Mouse (Mus musculus): ENCODE data around the gene Klc4. TPM values are rescaled to one million over a fixed set of nuclear protein-coding genes. Genes with fewer than 3 reads are reported as not detected.

The Klc4 gene
- polyA plus RNA-seq, 1 experiment from 2014 or later = 54.1 TPM

GRCm38 (mm10) chr17:46650232-46651031 lies 4.6 kb upstream of the Klc4 start, which contains the start of gene Cul7:
Gene Cul7, plus strand, starts transcription at chr17:46650337.
- no peaks in the 10 kb centered on the region for H3K27me3 ChIP-seq
- H3K9ac ChIP-seq (replicated peaks) = peak within 1 kb of the TSS; percentile 93
- peak within 1 kb of the TSS; percentile 95 for H3K27ac ChIP-seq
- WGBS = under 1% methylated on average over 49 of the region's 58 CpGs
- peak within 1 kb of the TSS; percentile 84 for H3K4me2 ChIP-seq (replicated peaks)
- peaks cover 33% of the 10 kb centered on the region for H3K36me3 ChIP-seq
- peak; percentile 95 for ATAC-seq
- no peaks in the 10 kb centered on the region for H3K9me3 ChIP-seq
- peak within 1 kb of the TSS; percentile 72 for H3K4me3 ChIP-seq (replicated peaks)
- peaks cover 48% of the 10 kb centered on the region for H3K4me1 ChIP-seq (replicated peaks)

GRCm38 (mm10) chr17:46649811-46650210 lies 4.0 kb upstream of the Klc4 start:
- peak overlapping the region; percentile 72 for H3K4me3 ChIP-seq (replicated peaks)
- WGBS = 41% methylated on average over 15 of the region's 15 CpGs
- H3K4me1 ChIP-seq (replicated peaks) = peaks cover 53% of the 10 kb centered on the region
- peak overlapping the region; percentile 93 for H3K9ac ChIP-seq (replicated peaks)
- peaks cover 30% of the 10 kb centered on the region for H3K36me3 ChIP-seq
- no peaks in the 10 kb centered on the region for H3K27me3 ChIP-seq
- H3K4me2 ChIP-seq (replicated peaks) = peak overlapping the region; percentile 84
- H3K9me3 ChIP-seq = no peaks in the 10 kb centered on the region
- peak overlapping the region; percentile 95 for H3K27ac ChIP-seq
- no peak for ATAC-seq

GRCm38 (mm10) chr17:46648436-46648835 lies 2.6 kb upstream of the Klc4 start:
- no peak overlapping the region for H3K9ac ChIP-seq (replicated peaks)
- no peaks in the 10 kb centered on the region for H3K27me3 ChIP-seq
- peaks cover 64% of the 10 kb centered on the region for H3K4me1 ChIP-seq (replicated peaks)
- no peak overlapping the region for H3K4me2 ChIP-seq (replicated peaks)
- H3K27ac ChIP-seq = no peak overlapping the region
- no peak for ATAC-seq
- H3K4me3 ChIP-seq (replicated peaks) = no peak overlapping the region
- peaks cover 16% of the 10 kb centered on the region for H3K36me3 ChIP-seq
- 91% methylated on average over 9 of the region's 9 CpGs for WGBS
- no peaks in the 10 kb centered on the region for H3K9me3 ChIP-seq

- Histone ChIP-seq H3K36me3 (peaks cover 16% of the 10 kb centered on the region), H3K4me2 (replicated peaks) (no peak overlapping the region), H3K9ac (replicated peaks) (no peak overlapping the region), H3K9me3 (no peaks in the 10 kb centered on the region), H3K27ac (no peak overlapping the region), H3K4me1 (replicated peaks) (peaks cover 55% of the 10 kb centered on the region), H3K27me3 (no peaks in the 10 kb centered on the region), H3K4me3 (replicated peaks) (peak overlapping the region; percentile 72; the same call in 1 of the 2 replicates)
- ATAC-seq = no peak
- WGBS = 90% methylated on average over 7 of the region's 7 CpGs
Measured at GRCm38 (mm10) chr17:46647279-46647678, 1.5 kb upstream of the Klc4 start.

GRCm38 (mm10) chr17:46646322-46646662 lies 470 bp upstream of the Klc4 start:
- 0% methylated on average over 19 of the region's 19 CpGs for WGBS
- peak overlapping the region; percentile 83 for H3K27ac ChIP-seq
- H3K9me3 ChIP-seq = no peaks in the 10 kb centered on the region
- H3K4me1 ChIP-seq (replicated peaks) = peaks cover 45% of the 10 kb centered on the region
- H3K4me2 ChIP-seq (replicated peaks) = peak overlapping the region; percentile 67
- peaks cover 26% of the 10 kb centered on the region for H3K36me3 ChIP-seq
- H3K27me3 ChIP-seq = no peaks in the 10 kb centered on the region
- no peak for ATAC-seq
- H3K4me3 ChIP-seq (replicated peaks) = peak overlapping the region; percentile 72
- peak overlapping the region; percentile 73 for H3K9ac ChIP-seq (replicated peaks)

GRCm38 (mm10) chr17:46644916-46645475 lies 826 bp downstream of the Klc4 start:
- 8% methylated on average over 11 of the region's 11 CpGs for WGBS
- peak overlapping the region; percentile 89 for H3K4me2 ChIP-seq (replicated peaks)
- 0 out of 2 replicates have a peak overlapping the region, but pooled peaks have one; percentile 16 for H3K27ac ChIP-seq
- peaks cover 36% of the 10 kb centered on the region for H3K4me1 ChIP-seq (replicated peaks)
- peak; percentile 16; the same call in 1 of the 2 replicates for ATAC-seq
- peaks cover 38% of the 10 kb centered on the region for H3K36me3 ChIP-seq
- H3K27me3 ChIP-seq = no peaks in the 10 kb centered on the region
- H3K9ac ChIP-seq (replicated peaks) = peak overlapping the region; percentile 81
- H3K9me3 ChIP-seq = no peaks in the 10 kb centered on the region
- peak overlapping the region; percentile 72 for H3K4me3 ChIP-seq (replicated peaks)

GRCm38 (mm10) chr17:46644152-46644805 lies 1.5 kb downstream of the Klc4 start:
- 90% methylated on average over 12 of the region's 12 CpGs for WGBS
- H3K4me3 ChIP-seq (replicated peaks) = peak overlapping the region; percentile 72
- no peaks in the 10 kb centered on the region for H3K9me3 ChIP-seq

GRCm38 (mm10) chr17:46642060-46642459 lies 3.8 kb downstream of the Klc4 start:
- no peak for ATAC-seq
- H3K9ac ChIP-seq (replicated peaks) = no peak overlapping the region
- H3K9me3 ChIP-seq = no peaks in the 10 kb centered on the region
- H3K27ac ChIP-seq = no peak overlapping the region
- H3K4me3 ChIP-seq (replicated peaks) = no peak overlapping the region
- H3K4me1 ChIP-seq (replicated peaks) = peaks cover 26% of the 10 kb centered on the region
- H3K27me3 ChIP-seq = no peaks in the 10 kb centered on the region
- WGBS = 92% methylated on average over 17 of the region's 17 CpGs
- peaks cover 47% of the 10 kb centered on the region for H3K36me3 ChIP-seq
- H3K4me2 ChIP-seq (replicated peaks) = no peak overlapping the region

More at GRCm38 (mm10) chr17:46644152-46644805, 1.5 kb downstream of the Klc4 start:
- Histone ChIP-seq H3K9ac (replicated peaks) (peak overlapping the region; percentile 81), H3K36me3 (peaks cover 45% of the 10 kb centered on the region), H3K27me3 (no peaks in the 10 kb centered on the region), H3K4me2 (replicated peaks) (peak overlapping the region; percentile 89), H3K27ac (no peak overlapping the region), H3K4me1 (replicated peaks) (peaks cover 29% of the 10 kb centered on the region)
- ATAC-seq = no peak

GRCm38 (mm10) chr17:46639929-46640328 lies 5.9 kb downstream of the Klc4 start:
- ATAC-seq = no peak
- Histone ChIP-seq H3K27me3 (no peaks in the 10 kb centered on the region), H3K4me3 (replicated peaks) (no peak overlapping the region), H3K36me3 (peaks cover 63% of the 10 kb centered on the region), H3K9ac (replicated peaks) (no peak overlapping the region), H3K9me3 (no peaks in the 10 kb centered on the region), H3K27ac (no peak overlapping the region), H3K4me2 (replicated peaks) (no peak overlapping the region), H3K4me1 (replicated peaks) (peaks cover 19% of the 10 kb centered on the region)
- WGBS = 76% methylated on average over 9 of the region's 9 CpGs

GRCm38 (mm10) chr17:46636831-46637523 lies 8.8 kb downstream of the Klc4 start:
- WGBS = 23% methylated on average over 15 of the region's 15 CpGs
- Histone ChIP-seq H3K9ac (replicated peaks) (0 out of 2 replicates have a peak overlapping the region, but pooled peaks have one; percentile 11), H3K4me2 (replicated peaks) (no peak overlapping the region), H3K4me3 (replicated peaks) (no peak overlapping the region), H3K27me3 (no peaks in the 10 kb centered on the region), H3K9me3 (no peaks in the 10 kb centered on the region), H3K36me3 (peaks cover 78% of the 10 kb centered on the region), H3K4me1 (replicated peaks) (peaks cover 5% of the 10 kb centered on the region; the same call in 1 of the 2 replicates), H3K27ac (no peak overlapping the region)
- ATAC-seq = peak; percentile 53

GRCm38 (mm10) chr17:46629685-46630441 lies 16.0 kb downstream of the Klc4 start:
- Histone ChIP-seq H3K4me1 (replicated peaks) (peaks cover 44% of the 10 kb centered on the region), H3K4me2 (replicated peaks) (peak overlapping the region; percentile 82), H3K27me3 (no peaks in the 10 kb centered on the region), H3K9ac (replicated peaks) (peak overlapping the region; percentile 98; the same call in 1 of the 2 replicates), H3K4me3 (replicated peaks) (peak overlapping the region; percentile 98), H3K27ac (peak overlapping the region; percentile 91), H3K36me3 (peaks cover 41% of the 10 kb centered on the region), H3K9me3 (no peaks in the 10 kb centered on the region)
- whole genome bisulfite sequencing = 10% methylated on average over 12 of the region's 12 CpGs
- peak; percentile 73 for ATAC-seq

Data from midbrain, embryonic 13.5 days (tissue).